Mouse (Mus musculus): ENCODE measurements at regions not wholly inside any gene's neighbourhood (a gene's known extent, or its start where the extent isn't known, plus 50 kb on each side); places are given as distances from the start of the nearest gene placed in this dataset.

DNA sequence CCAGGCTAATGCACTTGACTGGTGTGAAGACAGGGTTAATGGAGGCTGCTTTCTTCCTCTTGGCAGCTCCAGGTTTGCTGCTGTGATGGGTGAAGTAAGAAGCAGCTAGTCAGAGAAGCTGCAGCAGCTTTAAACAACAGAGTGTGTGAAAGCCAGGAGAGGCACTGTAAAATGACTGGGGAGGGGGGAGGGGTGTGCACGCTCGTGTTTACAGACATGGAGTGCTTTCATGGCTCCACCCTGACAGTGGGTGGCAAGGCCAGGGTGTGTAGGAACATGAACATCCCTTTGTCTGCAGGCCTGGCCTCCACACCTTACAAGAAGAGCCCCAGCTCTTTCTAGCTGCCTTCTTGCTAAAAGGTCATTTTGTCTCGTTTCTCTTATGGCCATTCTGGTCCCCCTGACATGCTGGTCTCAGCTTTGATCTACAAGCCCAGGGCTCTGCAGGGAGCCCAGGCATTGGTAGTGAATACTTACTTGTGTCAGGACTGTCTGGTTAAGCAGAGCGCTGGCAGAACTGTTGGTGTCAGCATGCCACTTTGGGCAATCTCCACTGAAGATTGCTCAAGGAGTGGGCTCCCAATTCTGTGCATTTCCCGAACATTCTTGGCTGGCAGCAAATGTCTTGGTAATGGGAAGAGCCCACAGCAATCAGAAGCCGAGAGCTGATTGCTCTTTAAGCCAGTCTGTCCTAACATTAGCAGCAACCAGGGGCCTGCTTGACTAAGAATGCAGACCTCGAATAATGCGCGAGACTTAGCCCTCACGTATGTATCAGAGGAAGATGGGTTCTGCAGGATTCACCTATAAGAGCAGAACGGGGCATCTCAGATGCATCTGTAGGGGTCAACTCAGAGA is 260.5 kb upstream of the Cnr1 start:
- H3K4me2 ChIP-seq, result no peak overlapping the region
- H3K36me3 ChIP-seq (replicated peaks), result no peaks in the 10 kb centered on the region
- H3K4me1 ChIP-seq, result peaks cover 19% of the 10 kb centered on the region
- no peaks in the 10 kb centered on the region for H3K9me3 ChIP-seq
- H3K9ac ChIP-seq, result no peak overlapping the region
- no peak overlapping the region for H3K4me3 ChIP-seq (replicated peaks)
- 54% methylated on average over 11 of the region's 11 CpGs for WGBS
- H3K27me3 ChIP-seq, result no peaks in the 10 kb centered on the region
- H3K27ac ChIP-seq, result peak overlapping the region; percentile 50; the same call in 1 of the 2 replicates
- peak; percentile 12; the same call in 1 of the 2 replicates for ATAC-seq (ENCODE audit: low FRiP score)

GRCm38 (mm10) chr4:33664474-33664822 is 259.9 kb upstream of the Cnr1 start:
- peaks cover 19% of the 10 kb centered on the region for H3K4me1 ChIP-seq
- 0 out of 2 replicates have a peak, but pooled peaks have one; percentile 30 for ATAC-seq (ENCODE audit: low FRiP score)
- no peaks in the 10 kb centered on the region for H3K36me3 ChIP-seq (replicated peaks)
- no peak overlapping the region for H3K4me3 ChIP-seq (replicated peaks)
- H3K27ac ChIP-seq, result no peak overlapping the region
- H3K27me3 ChIP-seq, result no peaks in the 10 kb centered on the region
- 59% methylated on average over 5 of the region's 5 CpGs for WGBS
- no peak overlapping the region for H3K4me2 ChIP-seq
- no peak overlapping the region for H3K9ac ChIP-seq
- H3K9me3 ChIP-seq, result no peaks in the 10 kb centered on the region

GRCm38 (mm10) chr4:33665250-33665873 is 259.0 kb upstream of the Cnr1 start:
- 70% methylated on average over 14 of the region's 14 CpGs for WGBS
- Histone ChIP-seq H3K27me3 (no peaks in the 10 kb centered on the region), H3K9ac (no peak overlapping the region), H3K36me3 (replicated peaks) (no peaks in the 10 kb centered on the region), H3K4me3 (replicated peaks) (no peak overlapping the region), H3K4me2 (no peak overlapping the region), H3K9me3 (no peaks in the 10 kb centered on the region), H3K4me1 (peaks cover 19% of the 10 kb centered on the region), H3K27ac (no peak overlapping the region)
- ATAC-seq (ENCODE audit: low FRiP score), result no peak

GRCm38 (mm10) chr4:33668431-33668830 is 256.0 kb upstream of the Cnr1 start:
- no peak for ATAC-seq (ENCODE audit: low FRiP score)
- 23% methylated on average over 3 of the region's 3 CpGs for WGBS
- no peak overlapping the region for H3K4me2 ChIP-seq
- H3K36me3 ChIP-seq (replicated peaks), result no peaks in the 10 kb centered on the region
- no peaks in the 10 kb centered on the region for H3K9me3 ChIP-seq
- no peak overlapping the region for H3K4me3 ChIP-seq (replicated peaks)
- no peaks in the 10 kb centered on the region for H3K27me3 ChIP-seq
- no peak overlapping the region for H3K9ac ChIP-seq
- H3K4me1 ChIP-seq, result peaks cover 13% of the 10 kb centered on the region
- no peak overlapping the region for H3K27ac ChIP-seq

- Histone ChIP-seq H3K36me3 (replicated peaks) (no peaks in the 10 kb centered on the region), H3K27ac (no peak overlapping the region), H3K4me2 (no peak overlapping the region), H3K4me1 (no peaks in the 10 kb centered on the region), H3K27me3 (no peaks in the 10 kb centered on the region), H3K4me3 (replicated peaks) (no peak overlapping the region), H3K9me3 (no peaks in the 10 kb centered on the region), H3K9ac (no peak overlapping the region)
- no CpG with 5 or more reads among the region's 5 CpGs for WGBS
- ATAC-seq (ENCODE audit: low FRiP score), result no peak
These were observed 249.3 kb upstream of the Cnr1 start for GRCm38 (mm10) chr4:33675044-33675443.

DNA sequence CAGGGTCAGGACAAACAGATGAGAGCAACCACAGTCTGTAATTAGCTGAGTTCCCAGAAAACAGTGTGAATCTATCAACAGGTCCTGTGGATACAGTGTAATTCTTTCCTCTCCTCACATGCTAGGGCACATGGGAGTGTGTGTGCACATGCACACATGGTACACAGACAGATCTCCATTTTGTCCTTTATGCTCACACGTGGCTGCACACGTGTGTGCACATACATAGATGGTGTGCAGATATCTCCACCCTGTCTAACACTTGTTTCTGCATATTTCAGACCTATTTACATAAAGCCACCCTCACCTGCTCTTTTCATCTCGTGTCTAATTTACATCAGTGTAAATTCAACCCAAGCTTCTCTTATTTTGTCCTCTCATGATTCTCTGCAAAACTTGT is 245.0 kb upstream of the Cnr1 start:
- no peak overlapping the region for H3K4me3 ChIP-seq (replicated peaks)
- H3K27ac ChIP-seq, result no peak overlapping the region
- no peaks in the 10 kb centered on the region for H3K36me3 ChIP-seq (replicated peaks)
- no peaks in the 10 kb centered on the region for H3K9me3 ChIP-seq
- no peaks in the 10 kb centered on the region for H3K27me3 ChIP-seq
- no peak overlapping the region for H3K4me2 ChIP-seq
- no peak for ATAC-seq (ENCODE audit: low FRiP score)
- no peak overlapping the region for H3K9ac ChIP-seq
- H3K4me1 ChIP-seq, result no peaks in the 10 kb centered on the region
- WGBS, result 82% methylated on average over 3 of the region's 3 CpGs

- ATAC-seq (ENCODE audit: low FRiP score), result no peak
- no peak overlapping the region for H3K27ac ChIP-seq
- H3K9ac ChIP-seq, result no peak overlapping the region
- peaks cover 9% of the 10 kb centered on the region for H3K4me1 ChIP-seq
- H3K27me3 ChIP-seq, result no peaks in the 10 kb centered on the region
- no peaks in the 10 kb centered on the region for H3K36me3 ChIP-seq (replicated peaks)
- WGBS, result 90% methylated on average over 8 of the region's 8 CpGs
- H3K4me3 ChIP-seq (replicated peaks), result no peak overlapping the region
- no peaks in the 10 kb centered on the region for H3K9me3 ChIP-seq
- H3K4me2 ChIP-seq, result no peak overlapping the region
These were observed 238.3 kb upstream of the Cnr1 start for GRCm38 (mm10) chr4:33686135-33686534.

GRCm38 (mm10) chr4:33687434-33687833 is 237.0 kb upstream of the Cnr1 start:
- Histone ChIP-seq H3K4me1 (peaks cover 9% of the 10 kb centered on the region), H3K27ac (no peak overlapping the region), H3K4me2 (no peak overlapping the region), H3K36me3 (replicated peaks) (no peaks in the 10 kb centered on the region), H3K4me3 (replicated peaks) (no peak overlapping the region), H3K9ac (no peak overlapping the region), H3K9me3 (no peaks in the 10 kb centered on the region), H3K27me3 (no peaks in the 10 kb centered on the region)
- 52% methylated on average over 7 of the region's 7 CpGs for WGBS
- no peak; the same call in 1 of the 2 replicates for ATAC-seq (ENCODE audit: low FRiP score)

- Histone ChIP-seq H3K9me3 (no peaks in the 10 kb centered on the region), H3K36me3 (replicated peaks) (no peaks in the 10 kb centered on the region), H3K9ac (no peak overlapping the region), H3K4me2 (no peak overlapping the region), H3K27me3 (no peaks in the 10 kb centered on the region), H3K4me3 (replicated peaks) (no peak overlapping the region), H3K4me1 (no peaks in the 10 kb centered on the region), H3K27ac (no peak overlapping the region)
- no peak for ATAC-seq (ENCODE audit: low FRiP score)
- 86% methylated on average over 4 of the region's 4 CpGs for WGBS
These were observed 231.0 kb upstream of the Cnr1 start for GRCm38 (mm10) chr4:33693441-33693840.

- Histone ChIP-seq H3K4me2 (no peak overlapping the region), H3K9ac (no peak overlapping the region), H3K27ac (no peak overlapping the region), H3K9me3 (no peaks in the 10 kb centered on the region), H3K36me3 (replicated peaks) (no peaks in the 10 kb centered on the region), H3K27me3 (no peaks in the 10 kb centered on the region), H3K4me3 (replicated peaks) (no peak overlapping the region), H3K4me1 (no peaks in the 10 kb centered on the region)
- ATAC-seq (ENCODE audit: low FRiP score), result no peak
- 84% methylated on average over 8 of the region's 8 CpGs for whole genome bisulfite sequencing
These were observed 227.4 kb upstream of the Cnr1 start for GRCm38 (mm10) chr4:33696969-33697368.

GRCm38 (mm10) chr4:33702028-33702666 is 222.2 kb upstream of the Cnr1 start:
- WGBS, result 89% methylated on average over 7 of the region's 7 CpGs
- ATAC-seq (ENCODE audit: low FRiP score), result no peak
- Histone ChIP-seq H3K9ac (no peak overlapping the region), H3K36me3 (replicated peaks) (no peaks in the 10 kb centered on the region), H3K4me3 (replicated peaks) (no peak overlapping the region), H3K27ac (no peak overlapping the region), H3K4me1 (no peaks in the 10 kb centered on the region), H3K9me3 (0 out of 2 replicates have a peak, but pooled peaks cover 5% of the 10 kb centered on the region), H3K4me2 (no peak overlapping the region), H3K27me3 (no peaks in the 10 kb centered on the region)

DNA sequence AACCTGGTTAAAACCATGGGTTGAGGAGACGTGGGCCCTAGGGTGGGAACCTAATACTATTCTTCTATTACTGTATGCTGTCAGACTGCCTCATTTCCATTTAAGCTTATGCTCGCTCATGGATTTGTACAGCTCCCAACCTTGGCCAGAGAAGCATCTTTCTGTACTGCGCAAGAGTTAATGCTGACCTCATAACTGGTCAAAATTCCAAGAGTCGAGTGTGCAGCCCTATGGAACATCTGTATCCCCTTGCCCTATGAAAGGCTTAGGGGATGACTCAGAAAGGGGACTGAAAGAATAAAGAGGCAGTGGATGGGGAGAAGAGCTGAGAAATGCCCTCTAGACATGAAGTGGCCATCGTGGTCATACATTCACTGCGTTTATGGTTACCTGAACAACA is 218.7 kb upstream of the Cnr1 start:
- no peaks in the 10 kb centered on the region for H3K4me1 ChIP-seq
- H3K4me2 ChIP-seq, result no peak overlapping the region
- 0 out of 2 replicates have a peak, but pooled peaks cover 5% of the 10 kb centered on the region for H3K9me3 ChIP-seq
- no peak overlapping the region for H3K27ac ChIP-seq
- no peak overlapping the region for H3K4me3 ChIP-seq (replicated peaks)
- no peaks in the 10 kb centered on the region for H3K36me3 ChIP-seq (replicated peaks)
- no peak overlapping the region for H3K9ac ChIP-seq
- no peaks in the 10 kb centered on the region for H3K27me3 ChIP-seq
- ATAC-seq (ENCODE audit: low FRiP score), result no peak
- WGBS, result 93% methylated on average over 6 of the region's 6 CpGs
